Mouse (Mus musculus) lung, postnatal 0 days (tissue): Measurements from ENCODE around the gene Rnf123.

Source experiments
- CTCF ChIP-seq: IDR thresholded peaks from 2 replicates; pipeline ENCODE4 v1.5.1; 2016; ENCODE audit warnings: antibody characterized with exemption, mild to moderate bottlenecking
- EP300 ChIP-seq: IDR thresholded peaks from 2 replicates; pipeline ENCODE4 v1.6.1; 2016; ENCODE audit warnings: antibody characterized with exemption, mild to moderate bottlenecking, control low read depth

GRCm38 (mm10) chr9:108073141-108073930 lies 9.8 kb downstream of the Rnf123 start:
- TF ChIP-seq EP300: no peak
- no peak for TF ChIP-seq CTCF
